Mouse (Mus musculus): Measurements from ENCODE around the gene Gskip. TPM values are rescaled to one million over a fixed set of nuclear protein-coding genes. Genes with fewer than 3 reads are reported as not detected.

Gskip gene
- total RNA-seq, 2 experiments from 2014 or later = 16.7 to 17.4 TPM

- DNase-seq (ENCODE audit: low spot score in 2 of 2) = no peak
These were observed 37.0 kb downstream of the Gskip start for GRCm38 (mm10) chr12:105721452-105722132.

- DNase-seq (ENCODE audit: low spot score in 2 of 2) = no peak
These were observed 38.0 kb downstream of the Gskip start for GRCm38 (mm10) chr12:105722657-105723056.

GRCm38 (mm10) chr12:105724616-105725015, 40.0 kb downstream of the Gskip start:
- DNase-seq (ENCODE audit: low spot score in 2 of 2) = no peak

- no peak for DNase-seq (ENCODE audit: low spot score in 2 of 2)
These were observed 41.1 kb downstream of the Gskip start for GRCm38 (mm10) chr12:105725736-105726135.

- no peak for DNase-seq (ENCODE audit: low spot score in 2 of 2)
These were observed 42.6 kb downstream of the Gskip start for GRCm38 (mm10) chr12:105727268-105727667.

GRCm38 (mm10) chr12:105727964-105728363, 43.3 kb downstream of the Gskip start:
- no peak for DNase-seq (ENCODE audit: low spot score in 2 of 2)

- no peak for DNase-seq (ENCODE audit: low spot score in 2 of 2)
These were observed 46.3 kb downstream of the Gskip start for GRCm38 (mm10) chr12:105730851-105731460.

GRCm38 (mm10) chr12:105733370-105734159, 48.9 kb downstream of the Gskip start:
- DNase-seq (ENCODE audit: low spot score in 2 of 2) = no peak

GRCm38 (mm10) chr12:105735226-105735888, 50.7 kb downstream of the Gskip start:
- no peak for DNase-seq (ENCODE audit: low spot score in 2 of 2)

GRCm38 (mm10) chr12:105735889-105736251, 51.2 kb downstream of the Gskip start:
- DNase-seq (ENCODE audit: low spot score in 2 of 2) = no peak

GRCm38 (mm10) chr12:105738316-105739096, 53.9 kb downstream of the Gskip start:
- no peak for DNase-seq (ENCODE audit: low spot score in 2 of 2)

GRCm38 (mm10) chr12:105739656-105740055, 55.0 kb downstream of the Gskip start:
- no peak for DNase-seq (ENCODE audit: low spot score in 2 of 2)

GRCm38 (mm10) chr12:105748114-105748513, 63.5 kb downstream of the Gskip start:
- DNase-seq (ENCODE audit: low spot score in 2 of 2) = no peak

Other genes starting within 250 kb of the Gskip start
- gene D430019H16Rik, start 231.0 kb upstream of the Gskip start, total RNA-seq (2021) = 10 to 100 TPM; 14.6 to 16.0 TPM
- 10 to 100 TPM in 1 of 2 experiments, 1 to 10 TPM in 1; 9.6 to 10.7 TPM for gene Bdkrb2, start 121.6 kb upstream of the Gskip start, total RNA-seq (2021)
- gene Bdkrb1, start 81.7 kb upstream of the Gskip start, total RNA-seq (2021) = not detected
- 10 to 100 TPM; 27.4 to 30.5 TPM for gene Atg2b, start 382 bp downstream of the Gskip start, total RNA-seq (2021)
- under 1 TPM; 0.25 to 0.36 TPM for gene Ak7, start 21.1 kb downstream of the Gskip start, total RNA-seq (2021)
- gene Papola, start 99.9 kb downstream of the Gskip start, total RNA-seq (2021) = 100 to 1,000 TPM; 188 to 210 TPM